Mouse (Mus musculus): ENCODE data around the gene Gsto2. TPM values are rescaled to one million over a fixed set of nuclear protein-coding genes. Genes with fewer than 3 reads are reported as not detected.

The Gsto2 gene
- polyA plus RNA-seq, 1 experiment = 284 TPM

GRCm38 (mm10) chr19:47885191-47885743 lies 19.9 kb downstream of the Gsto2 start:
- H3K27ac ChIP-seq (ENCODE audit: control insufficient read depth, insufficient read depth, low read depth, low read length) = no peak overlapping the region
- TF ChIP-seq POLR2A (IDR thresholded peaks at IDR 0.05; ENCODE audit: control insufficient read depth, low read depth, low read length) (no peak), CTCF (IDR thresholded peaks at IDR 0.05; ENCODE audit: control insufficient read depth, insufficient read depth, insufficient replicate concordance, low read depth, low read length) (no peak)
- no peak overlapping the region for H3K4me3 ChIP-seq (ENCODE audit: control insufficient read depth, low read depth, low read length)
- H3K27me3 ChIP-seq (ENCODE audit: control insufficient read depth, insufficient read depth, low read length) = no peaks in the 10 kb centered on the region
- H3K4me1 ChIP-seq (ENCODE audit: control insufficient read depth, insufficient read depth, low read length) = no peaks in the 10 kb centered on the region; the same call in 1 of the 2 replicates
- H3K36me3 ChIP-seq (ENCODE audit: control insufficient read depth, insufficient read depth, low read length) = no peaks in the 10 kb centered on the region

GRCm38 (mm10) chr19:47885886-47886285 lies 20.6 kb downstream of the Gsto2 start:
- H3K36me3 ChIP-seq (ENCODE audit: control insufficient read depth, insufficient read depth, low read length) = no peaks in the 10 kb centered on the region
- no peaks in the 10 kb centered on the region for H3K27me3 ChIP-seq (ENCODE audit: control insufficient read depth, insufficient read depth, low read length)
- no peak overlapping the region for H3K27ac ChIP-seq (ENCODE audit: control insufficient read depth, insufficient read depth, low read depth, low read length)
- no peaks in the 10 kb centered on the region; the same call in 1 of the 2 replicates for H3K4me1 ChIP-seq (ENCODE audit: control insufficient read depth, insufficient read depth, low read length)
- H3K4me3 ChIP-seq (ENCODE audit: control insufficient read depth, low read depth, low read length) = no peak overlapping the region
- no peak for TF ChIP-seq CTCF (IDR thresholded peaks at IDR 0.05; ENCODE audit: control insufficient read depth, insufficient read depth, insufficient replicate concordance, low read depth, low read length)
- TF ChIP-seq POLR2A (IDR thresholded peaks at IDR 0.05; ENCODE audit: control insufficient read depth, low read depth, low read length) = no peak

GRCm38 (mm10) chr19:47886617-47887016 lies 21.3 kb downstream of the Gsto2 start:
- Histone ChIP-seq H3K36me3 (ENCODE audit: control insufficient read depth, insufficient read depth, low read length) (no peaks in the 10 kb centered on the region), H3K4me1 (ENCODE audit: control insufficient read depth, insufficient read depth, low read length) (no peaks in the 10 kb centered on the region; the same call in 1 of the 2 replicates), H3K27me3 (ENCODE audit: control insufficient read depth, insufficient read depth, low read length) (no peaks in the 10 kb centered on the region), H3K4me3 (ENCODE audit: control insufficient read depth, low read depth, low read length) (no peak overlapping the region), H3K27ac (ENCODE audit: control insufficient read depth, insufficient read depth, low read depth, low read length) (no peak overlapping the region)
- TF ChIP-seq POLR2A (IDR thresholded peaks at IDR 0.05; ENCODE audit: control insufficient read depth, low read depth, low read length) = no peak
- no peak for TF ChIP-seq CTCF (IDR thresholded peaks at IDR 0.05; ENCODE audit: control insufficient read depth, insufficient read depth, insufficient replicate concordance, low read depth, low read length)

GRCm38 (mm10) chr19:47887417-47887816 lies 22.1 kb downstream of the Gsto2 start:
- Histone ChIP-seq H3K4me3 (ENCODE audit: control insufficient read depth, low read depth, low read length) (no peak overlapping the region), H3K36me3 (ENCODE audit: control insufficient read depth, insufficient read depth, low read length) (no peaks in the 10 kb centered on the region), H3K27me3 (ENCODE audit: control insufficient read depth, insufficient read depth, low read length) (no peaks in the 10 kb centered on the region), H3K27ac (ENCODE audit: control insufficient read depth, insufficient read depth, low read depth, low read length) (no peak overlapping the region), H3K4me1 (ENCODE audit: control insufficient read depth, insufficient read depth, low read length) (no peaks in the 10 kb centered on the region; the same call in 1 of the 2 replicates)
- no peak for TF ChIP-seq CTCF (IDR thresholded peaks at IDR 0.05; ENCODE audit: control insufficient read depth, insufficient read depth, insufficient replicate concordance, low read depth, low read length)
- no peak for TF ChIP-seq POLR2A (IDR thresholded peaks at IDR 0.05; ENCODE audit: control insufficient read depth, low read depth, low read length)

- Histone ChIP-seq H3K27ac (ENCODE audit: control insufficient read depth, insufficient read depth, low read depth, low read length) (no peak overlapping the region), H3K36me3 (ENCODE audit: control insufficient read depth, insufficient read depth, low read length) (no peaks in the 10 kb centered on the region), H3K27me3 (ENCODE audit: control insufficient read depth, insufficient read depth, low read length) (no peaks in the 10 kb centered on the region), H3K4me1 (ENCODE audit: control insufficient read depth, insufficient read depth, low read length) (no peaks in the 10 kb centered on the region; the same call in 1 of the 2 replicates), H3K4me3 (ENCODE audit: control insufficient read depth, low read depth, low read length) (no peak overlapping the region)
- TF ChIP-seq CTCF (IDR thresholded peaks at IDR 0.05; ENCODE audit: control insufficient read depth, insufficient read depth, insufficient replicate concordance, low read depth, low read length) (no peak), POLR2A (IDR thresholded peaks at IDR 0.05; ENCODE audit: control insufficient read depth, low read depth, low read length) (no peak)
Observed at GRCm38 (mm10) chr19:47888037-47888436, 22.7 kb downstream of the Gsto2 start.

GRCm38 (mm10) chr19:47890489-47891130 lies 25.3 kb downstream of the Gsto2 start:
- H3K27me3 ChIP-seq (ENCODE audit: control insufficient read depth, insufficient read depth, low read length) = no peaks in the 10 kb centered on the region
- no peak overlapping the region for H3K4me3 ChIP-seq (ENCODE audit: control insufficient read depth, low read depth, low read length)
- TF ChIP-seq CTCF (IDR thresholded peaks at IDR 0.05; ENCODE audit: control insufficient read depth, insufficient read depth, insufficient replicate concordance, low read depth, low read length) (no peak), POLR2A (IDR thresholded peaks at IDR 0.05; ENCODE audit: control insufficient read depth, low read depth, low read length) (no peak)
- H3K27ac ChIP-seq (ENCODE audit: control insufficient read depth, insufficient read depth, low read depth, low read length) = no peak overlapping the region; the same call in 1 of the 2 replicates
- H3K36me3 ChIP-seq (ENCODE audit: control insufficient read depth, insufficient read depth, low read length) = no peaks in the 10 kb centered on the region
- no peaks in the 10 kb centered on the region; the same call in 1 of the 2 replicates for H3K4me1 ChIP-seq (ENCODE audit: control insufficient read depth, insufficient read depth, low read length)

GRCm38 (mm10) chr19:47891562-47892312 lies 26.4 kb downstream of the Gsto2 start:
- H3K4me1 ChIP-seq (ENCODE audit: control insufficient read depth, insufficient read depth, low read length) = no peaks in the 10 kb centered on the region; the same call in 1 of the 2 replicates
- no peak for TF ChIP-seq CTCF (IDR thresholded peaks at IDR 0.05; ENCODE audit: control insufficient read depth, insufficient read depth, insufficient replicate concordance, low read depth, low read length)
- no peak for TF ChIP-seq POLR2A (IDR thresholded peaks at IDR 0.05; ENCODE audit: control insufficient read depth, low read depth, low read length)
- no peaks in the 10 kb centered on the region for H3K27me3 ChIP-seq (ENCODE audit: control insufficient read depth, insufficient read depth, low read length)
- peak overlapping the region; percentile 9; the same call in 1 of the 2 replicates for H3K27ac ChIP-seq (ENCODE audit: control insufficient read depth, insufficient read depth, low read depth, low read length)
- no peak overlapping the region for H3K4me3 ChIP-seq (ENCODE audit: control insufficient read depth, low read depth, low read length)
- H3K36me3 ChIP-seq (ENCODE audit: control insufficient read depth, insufficient read depth, low read length) = no peaks in the 10 kb centered on the region
